Mouse (Mus musculus) hematopoietic stem cell, adult 5-6 weeks (primary cell): ENCODE results near the gene Gm20403. TPM values are rescaled to one million over a fixed set of nuclear protein-coding genes. Genes with fewer than 3 reads are reported as not detected.

Source experiments
- ATAC-seq, 2 experiments: fragments of 125-278 bp in 1 of 2; replicated peaks in 1 of 2; 2 replicates each; pipeline ENCODE4 v1.8.0; 2016 to 2017; ENCODE audit warnings: inconsistent platforms in 2 of 2, mild to moderate bottlenecking in 2 of 2, moderate number of reproducible peaks in 2 of 2, low read depth in 1 of 2, moderate TSS enrichment in 1 of 2; ENCODE audit not compliant: low FRiP score in 2 of 2, poor library complexity in 2 of 2, severe bottlenecking in 2 of 2, insufficient read depth in 1 of 2, low TSS enrichment in 1 of 2
- total RNA-seq: library from RNA; stranded (forward); fragments of 172-1452, 232-1000 nt; gene quantifications from 2 replicates; pipeline ENCODE4 v1.2.3, GENCODE M21; 2017

Gm20403 gene
- total RNA-seq, 1 experiment from 2014 or later: not detected

DNA sequence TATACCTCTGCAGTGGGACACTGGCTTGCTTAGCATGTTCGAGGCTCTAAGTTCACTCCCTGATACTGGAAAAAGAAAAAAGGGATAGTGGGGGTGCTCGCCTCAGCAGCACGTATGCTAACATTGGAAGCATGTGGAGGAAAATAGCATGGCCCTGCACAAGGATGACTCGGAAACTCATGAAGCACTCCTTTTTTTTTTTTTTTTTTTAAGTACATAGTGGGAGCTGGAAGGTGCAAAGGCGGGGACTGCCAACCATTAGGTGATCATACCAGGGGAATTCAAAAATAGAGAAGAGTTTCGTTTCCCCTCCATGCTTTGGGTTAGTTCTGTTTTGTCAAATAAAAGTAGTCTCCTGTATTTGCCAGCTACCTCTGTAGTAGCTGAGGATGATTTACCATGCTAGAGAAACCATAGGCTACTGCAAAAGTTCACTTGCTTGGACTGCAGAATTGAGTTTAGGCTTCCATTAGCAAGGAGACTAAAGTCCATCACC lies 10.7 kb upstream of the Gm20403 start:
- ATAC-seq: no peak

DNA sequence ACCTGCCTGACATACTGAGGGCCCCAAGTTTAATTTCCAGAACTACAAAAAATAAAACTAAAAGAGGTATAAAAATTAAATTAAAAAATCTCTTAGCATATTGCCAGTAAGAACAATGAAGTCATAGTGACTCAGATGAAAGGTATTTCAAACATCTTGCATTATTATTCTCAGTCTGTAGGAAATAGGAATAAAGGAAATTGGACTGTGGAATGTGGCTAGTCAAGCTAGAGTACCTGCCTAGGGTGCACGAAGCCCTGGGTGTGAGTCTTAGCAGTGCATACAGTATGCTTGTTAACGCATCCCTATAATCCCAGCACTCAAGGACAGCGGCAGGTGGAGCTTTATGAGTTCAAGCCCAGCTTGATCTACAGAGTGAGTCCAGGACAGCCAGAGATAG lies 9.6 kb upstream of the Gm20403 start:
- no peak for ATAC-seq

DNA sequence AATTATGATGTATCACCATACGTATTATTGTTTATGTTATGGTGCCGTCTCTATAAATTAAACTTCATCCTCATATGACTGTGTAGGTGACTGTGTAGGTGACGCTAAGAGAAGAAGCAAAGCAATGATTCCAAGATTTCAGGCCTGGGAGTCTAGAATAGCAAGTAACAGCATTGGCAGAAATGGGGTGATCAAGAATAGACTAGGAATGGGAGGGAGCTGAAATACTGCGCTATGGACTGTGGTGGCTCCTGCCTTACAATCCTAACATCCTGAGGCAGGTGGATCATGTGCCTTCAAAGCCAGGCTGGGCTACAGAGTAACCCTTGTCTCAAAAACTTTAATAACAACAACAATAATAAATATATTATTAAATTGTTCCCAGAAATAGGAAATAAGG lies 8.1 kb upstream of the Gm20403 start:
- ATAC-seq: no peak

DNA sequence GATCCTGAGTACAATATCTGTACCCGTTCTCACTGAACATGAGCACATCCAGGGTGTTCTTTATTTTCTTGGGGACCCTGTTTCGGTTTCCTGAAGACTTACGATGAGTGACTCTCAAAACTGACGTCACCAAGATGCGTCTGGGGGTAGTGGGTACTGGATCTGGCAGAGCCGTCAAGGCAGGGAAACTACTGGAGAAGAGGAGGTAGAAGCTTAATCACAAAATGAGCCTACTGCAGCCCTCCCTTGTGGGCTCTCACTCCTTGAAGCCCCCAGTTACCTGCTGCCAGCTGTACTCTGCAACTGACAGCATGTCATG lies 7.7 kb upstream of the Gm20403 start:
- ATAC-seq: no peak

DNA sequence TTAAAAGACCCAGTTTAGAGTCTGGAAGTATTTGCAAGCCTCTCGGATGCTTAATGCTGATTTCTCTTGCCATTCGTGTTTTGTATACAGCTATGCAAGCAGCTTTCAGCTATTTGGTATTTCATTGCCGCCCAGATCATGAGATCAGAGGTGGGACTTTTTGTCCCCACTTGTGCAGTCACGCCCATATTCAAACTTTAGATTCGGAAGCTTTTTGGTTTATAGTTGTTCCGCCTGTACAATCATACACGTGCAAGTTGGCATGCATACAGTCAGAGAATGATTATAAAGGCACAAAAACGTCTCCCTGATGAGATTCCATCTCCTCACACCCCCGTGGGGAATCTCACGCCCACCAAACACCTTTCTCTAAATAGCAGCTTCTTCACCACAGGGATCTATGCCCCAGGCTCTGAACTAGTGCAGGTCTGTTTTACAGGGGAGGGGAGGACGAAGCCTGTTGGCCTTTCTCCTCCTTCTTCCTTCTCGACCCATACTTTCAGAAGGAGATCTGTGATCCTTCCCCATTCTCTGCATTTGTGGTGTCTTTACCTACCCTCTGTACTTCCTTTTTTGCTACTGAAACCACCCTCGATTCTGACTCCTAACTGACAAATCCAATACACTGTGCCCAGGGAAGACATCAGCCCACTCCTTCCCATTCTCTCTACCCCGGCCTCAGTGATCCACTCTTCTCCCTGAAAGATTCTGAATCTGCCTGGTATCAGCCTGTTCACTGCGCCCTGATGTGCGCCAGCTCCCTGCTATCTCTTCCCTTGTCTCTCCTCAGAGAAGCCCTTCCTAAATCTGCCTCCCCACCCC lies 7.1 kb upstream of the Gm20403 start:
- ATAC-seq: peak; percentile 65 to 85

DNA sequence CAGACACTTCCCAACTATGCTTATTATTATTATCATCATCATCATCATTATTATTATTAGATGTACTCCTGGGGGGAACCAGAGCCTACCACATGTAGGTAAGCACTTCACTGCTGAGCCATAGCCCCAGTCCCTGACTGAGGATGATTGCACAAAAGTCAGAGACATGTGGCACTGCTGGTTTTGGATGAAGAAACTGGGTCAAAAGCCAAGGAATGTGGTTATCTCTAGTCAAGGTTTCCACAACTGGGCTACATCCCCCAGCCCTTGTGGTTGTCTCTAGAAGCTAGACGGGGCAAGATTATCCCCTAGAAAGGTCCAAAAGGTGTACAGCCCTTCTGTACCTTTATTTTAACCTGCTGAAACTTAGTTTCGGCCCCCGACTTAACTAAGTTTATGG lies 6.5 kb upstream of the Gm20403 start:
- peak in 1 of 2 experiments; percentile 47; a peak in 1 of 4 replicates for ATAC-seq

GRCm38 (mm10) chr12:54988323-54988850 lies 2.1 kb upstream of the Gm20403 start:
- no peak for ATAC-seq

DNA sequence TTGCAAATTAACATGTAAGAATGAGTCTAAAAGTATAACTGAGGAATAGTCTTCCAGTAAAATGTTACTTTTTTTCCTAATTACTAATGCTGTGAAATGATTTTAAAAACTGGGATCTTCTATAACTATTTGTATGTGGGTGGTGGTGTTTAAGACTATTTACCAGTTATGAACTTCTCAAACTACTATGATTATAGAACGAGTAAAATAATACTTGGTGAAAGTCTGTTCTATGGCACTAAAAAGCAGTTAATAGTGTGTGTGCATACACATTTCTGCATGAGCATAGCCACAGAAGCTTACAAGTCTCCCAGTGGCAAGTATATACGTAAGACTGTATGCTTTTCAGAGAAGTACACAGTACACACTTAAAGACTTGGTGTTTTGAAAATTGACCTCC lies 827 bp upstream of the Gm20403 start:
- no peak for ATAC-seq

- peak in 1 of 2 experiments; percentile 37; a peak in 2 of 4 replicates for ATAC-seq
Measured at GRCm38 (mm10) chr12:54985257-54986051, 875 bp downstream of the Gm20403 start.

DNA sequence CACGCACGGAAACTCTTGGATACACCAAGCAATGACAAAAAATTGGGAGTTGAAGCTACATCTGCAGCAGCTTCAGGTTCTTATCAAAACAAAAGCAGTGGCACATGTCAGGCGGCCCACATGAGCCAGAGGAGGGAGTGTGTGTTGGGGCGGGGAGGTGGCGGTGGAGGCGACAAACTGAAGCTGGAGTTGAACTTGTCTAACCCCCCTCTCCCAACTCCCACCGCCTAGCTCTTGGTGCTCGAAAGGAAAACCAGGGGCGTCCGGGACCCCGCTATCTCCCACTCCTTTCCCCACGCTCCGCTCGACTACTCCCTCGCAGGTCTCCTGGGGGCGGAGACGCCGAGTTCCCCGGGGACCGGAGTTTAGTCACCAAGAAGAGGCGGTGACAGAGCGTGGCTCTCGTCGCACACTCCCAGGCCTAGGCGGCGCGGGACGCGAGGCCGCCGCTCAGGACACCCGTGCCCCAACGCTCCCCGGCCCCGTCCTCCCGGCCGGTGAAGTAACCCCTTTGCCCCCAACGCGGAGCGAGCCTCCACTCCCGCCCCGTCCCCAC lies 1.6 kb downstream of the Gm20403 start:
- ATAC-seq: peak; percentile 65

- no peak for ATAC-seq
Measured at GRCm38 (mm10) chr12:54982935-54983715, 3.2 kb downstream of the Gm20403 start.

- no peak for ATAC-seq
Measured at GRCm38 (mm10) chr12:54981962-54982361, 4.4 kb downstream of the Gm20403 start.

GRCm38 (mm10) chr12:54980939-54981338 lies 5.4 kb downstream of the Gm20403 start:
- no peak for ATAC-seq

DNA sequence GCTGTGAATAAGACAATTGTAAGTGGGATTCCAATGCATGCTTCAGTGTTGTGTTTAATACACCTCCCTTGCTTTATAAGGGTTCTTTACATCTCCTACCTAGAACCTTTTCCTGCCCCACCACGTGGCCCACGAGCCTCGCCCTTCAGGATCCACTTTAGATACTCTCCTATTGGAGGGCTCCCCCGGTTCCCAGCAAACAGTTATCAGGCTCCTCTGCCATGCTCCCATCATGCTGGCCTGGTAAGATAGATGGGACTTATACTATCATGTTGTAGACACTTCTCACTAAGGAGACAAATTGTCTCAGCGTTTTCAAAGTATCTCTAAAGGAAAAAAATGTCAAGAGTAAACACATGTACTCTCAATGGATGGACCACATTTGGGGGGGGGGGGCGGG lies 5.8 kb downstream of the Gm20403 start:
- ATAC-seq: no peak

DNA sequence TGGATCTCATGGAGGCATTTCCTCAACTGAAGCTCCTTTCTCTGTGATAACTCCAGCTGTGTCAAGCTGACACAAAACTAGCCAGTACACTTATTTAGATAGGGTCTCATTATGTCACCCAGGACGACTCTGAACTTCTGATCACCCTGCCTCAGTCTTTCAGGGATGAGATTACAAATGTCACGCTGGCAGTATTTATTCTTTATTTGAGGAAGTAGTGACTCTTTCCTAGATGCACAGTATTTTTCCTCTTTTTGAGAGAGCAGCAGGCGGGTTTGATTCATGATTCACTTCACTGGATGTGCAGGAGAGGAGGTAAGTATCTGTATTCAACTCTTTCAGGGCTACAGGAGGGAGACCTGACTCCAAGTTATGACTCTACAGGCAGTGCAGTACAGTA lies 17.3 kb downstream of the Gm20403 start:
- ATAC-seq: no peak

- ATAC-seq: no peak
Measured at GRCm38 (mm10) chr12:54965532-54966160, 20.7 kb downstream of the Gm20403 start.

- peak; percentile 42 to 57; a peak in 2 of 4 replicates for ATAC-seq
Measured at GRCm38 (mm10) chr12:54959569-54959968, 26.8 kb downstream of the Gm20403 start.
